Mouse (Mus musculus): ENCODE measurements around the gene Mmp20.
A peak's percentile ranks its signal among the peaks of the same experiment; 100 is the strongest.

Mmp20 gene

GRCm38 (mm10) chr9:7693961-7694360 is 65.9 kb downstream of the Mmp20 start:
- DNase-seq, result no peak

- no peak for DNase-seq
Observed at GRCm38 (mm10) chr9:7695646-7696045, 67.6 kb downstream of the Mmp20 start.

- no peak for DNase-seq
Observed at GRCm38 (mm10) chr9:7708698-7709097, 80.7 kb downstream of the Mmp20 start.

GRCm38 (mm10) chr9:7711196-7711595 is 83.2 kb downstream of the Mmp20 start:
- no peak for DNase-seq

GRCm38 (mm10) chr9:7714062-7714907 is 86.3 kb downstream of the Mmp20 start:
- peak; percentile 8 for DNase-seq

GRCm38 (mm10) chr9:7714908-7715175 is 86.8 kb downstream of the Mmp20 start:
- no peak for DNase-seq

- DNase-seq, result no peak
Observed at GRCm38 (mm10) chr9:7721543-7721942, 93.5 kb downstream of the Mmp20 start.
